Mouse (Mus musculus): ENCODE measurements around the gene Mak. TPM values are rescaled to one million over a fixed set of nuclear protein-coding genes. Genes with fewer than 3 reads are reported as not detected.

Gene Mak
- polyA plus RNA-seq, 1 experiment from 2014 or later: 0.30 TPM

DNA sequence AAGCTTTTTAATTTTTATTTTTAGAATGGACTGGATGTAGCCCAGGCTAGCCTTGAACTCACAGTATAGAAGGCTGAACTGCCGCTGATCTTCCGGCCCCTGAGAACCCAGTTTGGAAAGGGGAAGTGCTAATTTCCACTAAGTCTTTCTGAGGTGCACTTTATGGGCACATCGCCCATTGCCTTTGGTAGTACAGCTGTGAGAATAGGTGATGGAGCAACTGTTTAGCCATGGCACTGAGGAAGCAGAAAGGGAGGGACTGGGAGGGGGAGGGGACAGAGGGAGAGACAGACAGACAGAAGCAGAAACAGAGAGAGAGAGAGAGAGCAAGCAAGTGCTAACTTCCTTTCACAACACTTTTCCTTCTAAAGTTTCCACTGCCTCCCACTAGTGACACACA is 5.0 kb upstream of the Mak start:
- ATAC-seq (replicated peaks; ENCODE audit: insufficient number of reproducible peaks, low FRiP score, low TSS enrichment): no peak
- Histone ChIP-seq H3K27me3 (ENCODE audit: control insufficient read depth, insufficient read depth, low read length) (peaks cover under 1% of the 10 kb centered on the region; the same call in 1 of the 2 replicates), H3K4me2 (no peak overlapping the region), H3K4me1 (ENCODE audit: control insufficient read depth, insufficient read depth, low read length) (0 out of 2 replicates have a peak, but pooled peaks cover under 1% of the 10 kb centered on the region), H3K27ac (ENCODE audit: low read depth, low read length) (no peak overlapping the region), H3K4me3 (ENCODE audit: low read depth, low read length) (no peak overlapping the region), H3K9me3 (replicated peaks; ENCODE audit: control insufficient read depth, low read length) (no peaks in the 10 kb centered on the region), H3K36me3 (ENCODE audit: control insufficient read depth, insufficient read depth, low read length) (no peaks in the 10 kb centered on the region), H3K9ac (ENCODE audit: low read depth, low read length) (no peak overlapping the region)
- WGBS (ENCODE audit: insufficient replicate concordance): 80% methylated on average over 3 of the region's 3 CpGs

GRCm38 (mm10) chr13:41080700-41081099 is 1.2 kb upstream of the Mak start:
- Histone ChIP-seq H3K4me3 (ENCODE audit: low read depth, low read length) (no peak overlapping the region), H3K27ac (ENCODE audit: low read depth, low read length) (no peak overlapping the region), H3K9me3 (replicated peaks; ENCODE audit: control insufficient read depth, low read length) (no peaks in the 10 kb centered on the region), H3K4me2 (no peak overlapping the region), H3K9ac (ENCODE audit: low read depth, low read length) (no peak overlapping the region), H3K4me1 (ENCODE audit: control insufficient read depth, insufficient read depth, low read length) (peaks cover 3% of the 10 kb centered on the region; the same call in 1 of the 2 replicates), H3K27me3 (ENCODE audit: control insufficient read depth, insufficient read depth, low read length) (peaks cover 11% of the 10 kb centered on the region), H3K36me3 (ENCODE audit: control insufficient read depth, insufficient read depth, low read length) (no peaks in the 10 kb centered on the region)
- 81% methylated on average over 6 of the region's 6 CpGs for WGBS (ENCODE audit: insufficient replicate concordance)
- ATAC-seq (replicated peaks; ENCODE audit: insufficient number of reproducible peaks, low FRiP score, low TSS enrichment): no peak

- Histone ChIP-seq H3K4me3 (ENCODE audit: low read depth, low read length) (no peak overlapping the region), H3K27ac (ENCODE audit: low read depth, low read length) (no peak overlapping the region), H3K9me3 (replicated peaks; ENCODE audit: control insufficient read depth, low read length) (no peaks in the 10 kb centered on the region), H3K4me2 (no peak overlapping the region), H3K4me1 (ENCODE audit: control insufficient read depth, insufficient read depth, low read length) (peaks cover 3% of the 10 kb centered on the region; the same call in 1 of the 2 replicates), H3K36me3 (ENCODE audit: control insufficient read depth, insufficient read depth, low read length) (no peaks in the 10 kb centered on the region), H3K9ac (ENCODE audit: low read depth, low read length) (no peak overlapping the region), H3K27me3 (ENCODE audit: control insufficient read depth, insufficient read depth, low read length) (peaks cover 11% of the 10 kb centered on the region)
- WGBS (ENCODE audit: insufficient replicate concordance): 56% methylated on average over 5 of the region's 5 CpGs
- ATAC-seq (replicated peaks; ENCODE audit: insufficient number of reproducible peaks, low FRiP score, low TSS enrichment): no peak
These were observed 353 bp upstream of the Mak start for GRCm38 (mm10) chr13:41079859-41080258.

DNA sequence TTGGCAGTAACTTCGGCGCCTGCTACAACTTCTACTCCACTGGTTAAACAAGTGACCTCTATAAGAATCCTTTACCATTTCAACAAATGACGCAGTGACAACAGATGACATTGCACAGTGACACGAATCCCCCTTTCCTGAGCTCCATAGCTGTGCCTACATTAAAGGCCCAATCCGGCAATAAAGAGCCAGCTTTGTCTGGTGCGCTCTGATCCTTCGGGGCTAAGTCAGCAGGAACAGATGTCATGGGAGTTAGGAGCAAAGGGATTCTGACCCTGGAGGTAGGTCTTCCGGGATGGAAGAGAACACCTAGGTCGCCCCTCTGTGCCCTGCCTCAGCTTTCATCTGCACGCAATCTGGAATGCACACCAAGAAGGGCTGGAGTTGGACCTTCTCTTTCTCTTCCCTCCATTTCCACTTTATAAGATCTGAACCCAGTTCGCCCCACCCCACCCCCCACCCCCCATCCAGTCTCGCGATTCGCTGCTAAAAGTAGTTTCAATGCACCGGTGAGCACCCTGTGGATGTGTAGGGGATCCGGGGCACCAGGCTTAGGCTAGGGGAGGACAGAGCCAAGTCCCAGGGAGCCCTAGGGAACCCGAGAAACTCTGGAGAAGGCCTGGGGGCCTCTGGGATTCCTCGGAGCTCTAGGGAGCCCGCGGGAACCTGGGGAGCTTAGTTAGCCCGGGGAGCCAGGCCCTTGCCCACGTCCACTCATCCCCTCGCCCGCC is 651 bp downstream of the Mak start:
- peak; percentile 48; the same call in 1 of the 2 replicates for ATAC-seq (replicated peaks; ENCODE audit: insufficient number of reproducible peaks, low FRiP score, low TSS enrichment)

GRCm38 (mm10) chr13:41077921-41078320 is 1.6 kb downstream of the Mak start:
- no peak overlapping the region for H3K4me2 ChIP-seq
- ATAC-seq (replicated peaks; ENCODE audit: insufficient number of reproducible peaks, low FRiP score, low TSS enrichment): no peak
- no peaks in the 10 kb centered on the region for H3K36me3 ChIP-seq (ENCODE audit: control insufficient read depth, insufficient read depth, low read length)
- H3K9me3 ChIP-seq (replicated peaks; ENCODE audit: control insufficient read depth, low read length): no peaks in the 10 kb centered on the region
- 62% methylated on average over 9 of the region's 9 CpGs for WGBS (ENCODE audit: insufficient replicate concordance)
- no peak overlapping the region for H3K4me3 ChIP-seq (ENCODE audit: low read depth, low read length)
- peaks cover 11% of the 10 kb centered on the region for H3K27me3 ChIP-seq (ENCODE audit: control insufficient read depth, insufficient read depth, low read length)
- H3K4me1 ChIP-seq (ENCODE audit: control insufficient read depth, insufficient read depth, low read length): peaks cover 3% of the 10 kb centered on the region; the same call in 1 of the 2 replicates
- H3K9ac ChIP-seq (ENCODE audit: low read depth, low read length): no peak overlapping the region
- no peak overlapping the region for H3K27ac ChIP-seq (ENCODE audit: low read depth, low read length)

More for the DNA sequence above, 651 bp downstream of the Mak start:
- Histone ChIP-seq H3K4me2 (peak overlapping the region; percentile 84), H3K9ac (ENCODE audit: low read depth, low read length) (peak overlapping the region; percentile 11; the same call in 1 of the 2 replicates), H3K27me3 (ENCODE audit: control insufficient read depth, insufficient read depth, low read length) (peaks cover 11% of the 10 kb centered on the region), H3K36me3 (ENCODE audit: control insufficient read depth, insufficient read depth, low read length) (no peaks in the 10 kb centered on the region), H3K4me3 (ENCODE audit: low read depth, low read length) (peak overlapping the region; percentile 41), H3K9me3 (replicated peaks; ENCODE audit: control insufficient read depth, low read length) (no peaks in the 10 kb centered on the region), H3K27ac (ENCODE audit: low read depth, low read length) (no peak overlapping the region), H3K4me1 (ENCODE audit: control insufficient read depth, insufficient read depth, low read length) (peaks cover 3% of the 10 kb centered on the region; the same call in 1 of the 2 replicates)
- 9% methylated on average over 24 of the region's 24 CpGs for WGBS (ENCODE audit: insufficient replicate concordance)

GRCm38 (mm10) chr13:41073819-41074218 is 5.7 kb downstream of the Mak start:
- no peaks in the 10 kb centered on the region; the same call in 1 of the 2 replicates for H3K4me1 ChIP-seq (ENCODE audit: control insufficient read depth, insufficient read depth, low read length)
- H3K9me3 ChIP-seq (replicated peaks; ENCODE audit: control insufficient read depth, low read length): no peaks in the 10 kb centered on the region
- peaks cover 6% of the 10 kb centered on the region for H3K27me3 ChIP-seq (ENCODE audit: control insufficient read depth, insufficient read depth, low read length)
- no peaks in the 10 kb centered on the region for H3K36me3 ChIP-seq (ENCODE audit: control insufficient read depth, insufficient read depth, low read length)
- H3K9ac ChIP-seq (ENCODE audit: low read depth, low read length): no peak overlapping the region
- WGBS (ENCODE audit: insufficient replicate concordance): 82% methylated on average over 5 of the region's 5 CpGs
- no peak overlapping the region for H3K27ac ChIP-seq (ENCODE audit: low read depth, low read length)
- no peak for ATAC-seq (replicated peaks; ENCODE audit: insufficient number of reproducible peaks, low FRiP score, low TSS enrichment)
- H3K4me3 ChIP-seq (ENCODE audit: low read depth, low read length): no peak overlapping the region
- H3K4me2 ChIP-seq: no peak overlapping the region

DNA sequence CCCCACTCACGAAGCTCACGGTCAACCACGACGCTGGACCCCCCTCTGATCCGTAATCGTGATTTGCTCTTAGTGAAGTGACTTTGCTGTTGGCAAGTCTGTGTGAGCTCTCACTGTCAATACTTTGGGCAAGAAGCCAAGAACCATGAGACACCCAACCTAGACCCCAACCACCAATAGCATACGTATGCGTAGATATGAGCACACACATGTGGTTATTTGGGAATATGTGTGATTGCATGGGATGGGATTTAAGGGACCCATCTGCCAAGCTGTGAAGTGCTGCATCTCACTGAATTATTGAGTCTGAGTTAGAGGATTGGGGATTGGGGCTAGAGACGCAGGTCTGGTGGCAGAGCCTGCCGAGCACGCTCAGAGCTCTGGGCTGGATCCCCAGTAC is 7.9 kb downstream of the Mak start:
- Histone ChIP-seq H3K27me3 (ENCODE audit: control insufficient read depth, insufficient read depth, low read length) (no peaks in the 10 kb centered on the region), H3K4me3 (ENCODE audit: low read depth, low read length) (no peak overlapping the region), H3K4me1 (ENCODE audit: control insufficient read depth, insufficient read depth, low read length) (no peaks in the 10 kb centered on the region), H3K9ac (ENCODE audit: low read depth, low read length) (no peak overlapping the region), H3K4me2 (no peak overlapping the region), H3K9me3 (replicated peaks; ENCODE audit: control insufficient read depth, low read length) (no peaks in the 10 kb centered on the region), H3K27ac (ENCODE audit: low read depth, low read length) (no peak overlapping the region), H3K36me3 (ENCODE audit: control insufficient read depth, insufficient read depth, low read length) (no peaks in the 10 kb centered on the region)
- ATAC-seq (replicated peaks; ENCODE audit: insufficient number of reproducible peaks, low FRiP score, low TSS enrichment): no peak
- 86% methylated on average over 11 of the region's 11 CpGs for WGBS (ENCODE audit: insufficient replicate concordance)

DNA sequence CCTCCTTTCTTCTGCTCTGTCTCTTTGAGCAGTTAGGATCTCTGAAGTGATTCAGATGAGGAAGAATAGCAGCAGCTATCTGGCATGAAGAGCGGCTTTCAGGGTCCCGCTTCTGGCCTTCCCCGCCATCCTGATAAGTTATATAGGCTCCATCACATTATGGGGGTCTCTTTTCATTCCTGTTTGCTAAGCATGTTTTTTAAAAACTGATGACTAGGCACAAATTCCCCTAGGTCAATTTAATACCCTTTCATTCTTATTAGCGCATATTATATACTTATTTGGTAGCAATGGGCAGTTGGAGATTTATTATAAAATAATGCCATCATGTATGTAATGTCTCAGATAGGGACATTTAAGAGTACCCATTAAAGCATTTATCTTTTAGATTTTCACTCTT is 11.9 kb downstream of the Mak start:
- Histone ChIP-seq H3K36me3 (ENCODE audit: control insufficient read depth, insufficient read depth, low read length) (no peaks in the 10 kb centered on the region), H3K27ac (ENCODE audit: low read depth, low read length) (no peak overlapping the region), H3K9me3 (replicated peaks; ENCODE audit: control insufficient read depth, low read length) (no peaks in the 10 kb centered on the region), H3K4me1 (ENCODE audit: control insufficient read depth, insufficient read depth, low read length) (no peaks in the 10 kb centered on the region), H3K4me3 (ENCODE audit: low read depth, low read length) (no peak overlapping the region), H3K9ac (ENCODE audit: low read depth, low read length) (no peak overlapping the region), H3K4me2 (no peak overlapping the region), H3K27me3 (ENCODE audit: control insufficient read depth, insufficient read depth, low read length) (no peaks in the 10 kb centered on the region)
- no peak for ATAC-seq (replicated peaks; ENCODE audit: insufficient number of reproducible peaks, low FRiP score, low TSS enrichment)
- WGBS (ENCODE audit: insufficient replicate concordance): 90% methylated on average over 4 of the region's 4 CpGs

GRCm38 (mm10) chr13:41051965-41052364 is 27.5 kb downstream of the Mak start:
- ATAC-seq (replicated peaks; ENCODE audit: insufficient number of reproducible peaks, low FRiP score, low TSS enrichment): no peak
- Histone ChIP-seq H3K36me3 (ENCODE audit: control insufficient read depth, insufficient read depth, low read length) (no peaks in the 10 kb centered on the region), H3K9ac (ENCODE audit: low read depth, low read length) (no peak overlapping the region), H3K27ac (ENCODE audit: low read depth, low read length) (no peak overlapping the region), H3K4me1 (ENCODE audit: control insufficient read depth, insufficient read depth, low read length) (no peaks in the 10 kb centered on the region), H3K9me3 (replicated peaks; ENCODE audit: control insufficient read depth, low read length) (no peaks in the 10 kb centered on the region), H3K27me3 (ENCODE audit: control insufficient read depth, insufficient read depth, low read length) (no peaks in the 10 kb centered on the region), H3K4me3 (ENCODE audit: low read depth, low read length) (no peak overlapping the region), H3K4me2 (no peak overlapping the region)
- WGBS (ENCODE audit: insufficient replicate concordance): 80% methylated on average over 5 of the region's 5 CpGs

All from heart, embryonic 11.5 days (tissue).